Mouse (Mus musculus): ENCODE measurements around the gene Ccdc71. TPM values are rescaled to one million over a fixed set of nuclear protein-coding genes. Genes with fewer than 3 reads are reported as not detected.
A peak's percentile ranks its signal among the peaks of the same experiment; 100 is the strongest.

Gene Ccdc71
- polyA plus RNA-seq, 1 experiment: not detected

GRCm38 (mm10) chr9:108507619-108508434, 47.5 kb downstream of the Ccdc71 start, which contains the start of gene Qars:
Qars (plus strand) TSS chr9:108507706.
- H3K4me1 ChIP-seq (ENCODE audit: control insufficient read depth, insufficient read depth, low read length): peaks cover 5% of the 10 kb centered on the region
- peak within 1 kb of the TSS; percentile 79 for H3K27ac ChIP-seq (ENCODE audit: insufficient read depth, low read depth, low read length)
- under 1% methylated on average over 37 of the region's 37 CpGs for WGBS
- TF ChIP-seq POLR2A (IDR thresholded peaks at IDR 0.05; ENCODE audit: insufficient read depth, low read depth, low read length) (peak; percentile 30; the same call in 1 of the 2 replicates), CTCF (IDR thresholded peaks at IDR 0.05; ENCODE audit: insufficient read depth, low read depth, low read length) (no peak)
- H3K4me3 ChIP-seq (ENCODE audit: insufficient read depth, low read depth, low read length): peak within 1 kb of the TSS; percentile 90

DNA sequence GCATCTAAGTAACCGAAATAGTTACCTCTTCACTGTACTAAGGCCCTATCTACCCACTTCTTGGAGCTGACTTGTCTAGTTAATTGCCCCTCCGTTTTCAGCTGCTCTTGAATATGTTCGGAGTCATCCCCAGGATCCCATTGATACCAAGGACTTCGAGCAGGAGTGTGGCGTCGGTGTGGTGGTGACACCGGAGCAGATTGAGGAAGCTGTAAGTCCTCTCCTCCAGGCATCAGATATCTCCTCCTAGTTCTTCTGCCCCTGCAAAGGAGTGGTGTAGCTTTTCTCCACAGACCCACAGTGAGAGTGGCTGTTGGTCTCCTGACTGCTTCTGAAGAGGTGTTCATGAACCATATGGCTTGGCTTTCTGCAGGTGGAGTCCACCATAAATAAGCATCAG, 48.4 kb downstream of the Ccdc71 start:
- Histone ChIP-seq H3K4me1 (ENCODE audit: control insufficient read depth, insufficient read depth, low read length) (peaks cover 5% of the 10 kb centered on the region), H3K27ac (ENCODE audit: insufficient read depth, low read depth, low read length) (no peak overlapping the region), H3K4me3 (ENCODE audit: insufficient read depth, low read depth, low read length) (no peak overlapping the region)
- WGBS: 86% methylated on average over 7 of the region's 7 CpGs
- TF ChIP-seq POLR2A (IDR thresholded peaks at IDR 0.05; ENCODE audit: insufficient read depth, low read depth, low read length) (no peak), CTCF (IDR thresholded peaks at IDR 0.05; ENCODE audit: insufficient read depth, low read depth, low read length) (no peak)

Other genes with a start within 250 kb of the Ccdc71 start
- gene Dag1, start 196.6 kb upstream of the Ccdc71 start, polyA plus RNA-seq (2012; ENCODE audit: insufficient read depth, insufficient read length, low replicate concordance, missing spikeins): not detected in 2 replicates
- gene Nicn1, start 170.1 kb upstream of the Ccdc71 start, polyA plus RNA-seq (2012; ENCODE audit: insufficient read depth, insufficient read length, low replicate concordance, missing spikeins): not detected in 2 replicates
- gene Amt, start 163.7 kb upstream of the Ccdc71 start, polyA plus RNA-seq (2012; ENCODE audit: insufficient read depth, insufficient read length, low replicate concordance, missing spikeins): not detected in 2 replicates
- gene Rhoa, start 154.4 kb upstream of the Ccdc71 start, polyA plus RNA-seq (2012; ENCODE audit: insufficient read depth, insufficient read length, low replicate concordance, missing spikeins): 187 and 421 TPM in 2 replicates
- gene Tcta, start 154.4 kb upstream of the Ccdc71 start, polyA plus RNA-seq (2012; ENCODE audit: insufficient read depth, insufficient read length, low replicate concordance, missing spikeins): not detected in 2 replicates
- gene Gpx1, start 121.6 kb upstream of the Ccdc71 start, polyA plus RNA-seq (2012; ENCODE audit: insufficient read depth, insufficient read length, low replicate concordance, missing spikeins): not detected in 2 replicates
- not detected in 2 replicates for gene Usp4, start 112.7 kb upstream of the Ccdc71 start, polyA plus RNA-seq (2012; ENCODE audit: insufficient read depth, insufficient read length, low replicate concordance, missing spikeins)
- not detected in 2 replicates for gene 1700102P08Rik, start 67.7 kb upstream of the Ccdc71 start, polyA plus RNA-seq (2012; ENCODE audit: insufficient read depth, insufficient read length, low replicate concordance, missing spikeins)
- gene Ccdc36, start 32.0 kb upstream of the Ccdc71 start, polyA plus RNA-seq (2012; ENCODE audit: insufficient read depth, insufficient read length, low replicate concordance, missing spikeins): not detected in 2 replicates
- not detected in 2 replicates for gene BC048562, start 24.0 kb upstream of the Ccdc71 start, polyA plus RNA-seq (2012; ENCODE audit: insufficient read depth, insufficient read length, low replicate concordance, missing spikeins)
- gene Klhdc8b, start 1.1 kb downstream of the Ccdc71 start, polyA plus RNA-seq (2012; ENCODE audit: insufficient read depth, insufficient read length, low replicate concordance, missing spikeins): not detected in 2 replicates
- not detected in 2 replicates for gene Lamb2, start 19.2 kb downstream of the Ccdc71 start, polyA plus RNA-seq (2012; ENCODE audit: insufficient read depth, insufficient read length, low replicate concordance, missing spikeins)
- gene Usp19, start 30.1 kb downstream of the Ccdc71 start, polyA plus RNA-seq (2012; ENCODE audit: insufficient read depth, insufficient read length, low replicate concordance, missing spikeins): 102 and 511 TPM in 2 replicates
- not detected in 2 replicates for gene Qars, start 47.2 kb downstream of the Ccdc71 start, polyA plus RNA-seq (2012; ENCODE audit: insufficient read depth, insufficient read length, low replicate concordance, missing spikeins)
- not detected in 2 replicates for gene Qrich1, start 56.3 kb downstream of the Ccdc71 start, polyA plus RNA-seq (2012; ENCODE audit: insufficient read depth, insufficient read length, low replicate concordance, missing spikeins)
- gene Impdh2, start 99.8 kb downstream of the Ccdc71 start, polyA plus RNA-seq (2012; ENCODE audit: insufficient read depth, insufficient read length, low replicate concordance, missing spikeins): not detected in 2 replicates
- not detected in 2 replicates for gene Ndufaf3, start 106.9 kb downstream of the Ccdc71 start, polyA plus RNA-seq (2012; ENCODE audit: insufficient read depth, insufficient read length, low replicate concordance, missing spikeins)
- not detected in 2 replicates for gene Dalrd3, start 109.4 kb downstream of the Ccdc71 start, polyA plus RNA-seq (2012; ENCODE audit: insufficient read depth, insufficient read length, low replicate concordance, missing spikeins)
- gene Wdr6, start 118.2 kb downstream of the Ccdc71 start, polyA plus RNA-seq (2012; ENCODE audit: insufficient read depth, insufficient read length, low replicate concordance, missing spikeins): 73.0 TPM in 1 of 2 replicates, not detected in the other
- not detected in 2 replicates for gene P4htm, start 137.1 kb downstream of the Ccdc71 start, polyA plus RNA-seq (2012; ENCODE audit: insufficient read depth, insufficient read length, low replicate concordance, missing spikeins)
- not detected in 2 replicates for gene Arih2, start 188.9 kb downstream of the Ccdc71 start, polyA plus RNA-seq (2012; ENCODE audit: insufficient read depth, insufficient read length, low replicate concordance, missing spikeins)
- not detected in 2 replicates for gene Slc25a20, start 201.6 kb downstream of the Ccdc71 start, polyA plus RNA-seq (2012; ENCODE audit: insufficient read depth, insufficient read length, low replicate concordance, missing spikeins)
- gene Prkar2a, start 228.8 kb downstream of the Ccdc71 start, polyA plus RNA-seq (2012; ENCODE audit: insufficient read depth, insufficient read length, low replicate concordance, missing spikeins): not detected in 2 replicates